Mouse (Mus musculus) regulatory T cell (primary cell): Measurements from ENCODE around the gene Mtor.

Experiments used
- in situ Hi-C: fragments of 300-600 bp; cut with MboI, MseI; formaldehyde crosslinking; loops from one replicate; pipeline ENCODE4 v1.15.1; 2025; ENCODE audit warnings: high pct_unique_total_duplicates

Gene Mtor

GRCm38 (mm10) chr4:148441931-148442330 is 6.5 kb upstream of the Mtor start:
- in situ Hi-C loops: loop anchor here (10.0 kb wide), 2 partner anchors 407 to 487 kb away; partner anchors contain the start of genes Clcn6 and Mthfr

- in situ Hi-C loops: loop anchor here (10.0 kb wide), 2 partner anchors 408 to 488 kb away; partner anchors contain the start of genes Clcn6 and Mthfr
Measured at GRCm38 (mm10) chr4:148442598-148442997, 5.8 kb upstream of the Mtor start.

- in situ Hi-C loops: loop anchor here (10.0 kb wide), 2 partner anchors 410 to 490 kb away; partner anchors contain the start of genes Clcn6 and Mthfr
Measured at GRCm38 (mm10) chr4:148444250-148444967, 4.0 kb upstream of the Mtor start, which contains the start of gene Ubiad1. Ubiad1 (minus strand) TSS chr4:148444771.

- in situ Hi-C loops: loop anchor here (10.0 kb wide), 2 partner anchors 414 to 494 kb away; partner anchors contain the start of genes Clcn6 and Mthfr
Measured at GRCm38 (mm10) chr4:148448853-148449245, 438 bp downstream of the Mtor start.

- in situ Hi-C loops: no loop called here
Measured at GRCm38 (mm10) chr4:148453707-148454106, 5.3 kb downstream of the Mtor start.

- in situ Hi-C loops: no loop called here
Measured at GRCm38 (mm10) chr4:148455477-148456025, 7.1 kb downstream of the Mtor start.

GRCm38 (mm10) chr4:148460656-148461284 is 12.4 kb downstream of the Mtor start:
- in situ Hi-C loops: no loop called here

- in situ Hi-C loops: no loop called here
Measured at GRCm38 (mm10) chr4:148461772-148462171, 13.4 kb downstream of the Mtor start.

GRCm38 (mm10) chr4:148462717-148463116 is 14.3 kb downstream of the Mtor start:
- in situ Hi-C loops: no loop called here

- in situ Hi-C loops: no loop called here
Measured at GRCm38 (mm10) chr4:148463208-148463960, 15.0 kb downstream of the Mtor start.

- in situ Hi-C loops: no loop called here
Measured at GRCm38 (mm10) chr4:148464301-148464700, 15.9 kb downstream of the Mtor start.

- in situ Hi-C loops: no loop called here
Measured at GRCm38 (mm10) chr4:148464869-148465268, 16.5 kb downstream of the Mtor start.

GRCm38 (mm10) chr4:148466511-148467079 is 18.2 kb downstream of the Mtor start:
- in situ Hi-C loops: no loop called here

GRCm38 (mm10) chr4:148468396-148468795 is 20.0 kb downstream of the Mtor start:
- in situ Hi-C loops: no loop called here

GRCm38 (mm10) chr4:148469487-148470252 is 21.3 kb downstream of the Mtor start:
- in situ Hi-C loops: no loop called here

GRCm38 (mm10) chr4:148471363-148471806 is 23.0 kb downstream of the Mtor start:
- in situ Hi-C loops: no loop called here

GRCm38 (mm10) chr4:148472436-148473174 is 24.2 kb downstream of the Mtor start:
- in situ Hi-C loops: no loop called here

GRCm38 (mm10) chr4:148473496-148473895 is 25.1 kb downstream of the Mtor start:
- in situ Hi-C loops: no loop called here

- in situ Hi-C loops: no loop called here
Measured at GRCm38 (mm10) chr4:148480245-148480644, 31.8 kb downstream of the Mtor start.
